Mouse (Mus musculus) brown adipose tissue, adult 24 weeks (tissue): ENCODE results near the gene Rnf150. TPM values are rescaled to one million over a fixed set of nuclear protein-coding genes. Genes with fewer than 3 reads are reported as not detected.

Experiments used
- H3K27ac ChIP-seq: fragments of 200-500 bp; replicated peaks from 2 replicates; pipeline ENCODE4 v1.5.1; 2012; ENCODE audit warnings: low read depth, mild to moderate bottlenecking, low read length
- H3K4me1 ChIP-seq: fragments of 200-500 bp; 2 replicates; pipeline ENCODE4 v1.6.1; 2012; ENCODE audit warnings: low read length, mixed read lengths; ENCODE audit not compliant: control insufficient read depth, insufficient read depth, insufficient read length
- H3K4me3 ChIP-seq: fragments of 200-500 bp; 2 replicates; pipeline ENCODE4 v1.5.1; 2012; ENCODE audit warnings: low read depth, mild to moderate bottlenecking, low read length, moderate library complexity; ENCODE audit not compliant: insufficient read depth
- polyA plus RNA-seq: library from polyadenylated mRNA; stranded (reverse); fragments of >200 nt; gene quantifications from 2 replicates; pipeline ENCODE4 v1.2.4, GENCODE M21; 2012; ENCODE audit not compliant: missing spikeins, insufficient read depth, insufficient read length

The Rnf150 gene
- polyA plus RNA-seq, 1 experiment: 15.8 TPM

DNA sequence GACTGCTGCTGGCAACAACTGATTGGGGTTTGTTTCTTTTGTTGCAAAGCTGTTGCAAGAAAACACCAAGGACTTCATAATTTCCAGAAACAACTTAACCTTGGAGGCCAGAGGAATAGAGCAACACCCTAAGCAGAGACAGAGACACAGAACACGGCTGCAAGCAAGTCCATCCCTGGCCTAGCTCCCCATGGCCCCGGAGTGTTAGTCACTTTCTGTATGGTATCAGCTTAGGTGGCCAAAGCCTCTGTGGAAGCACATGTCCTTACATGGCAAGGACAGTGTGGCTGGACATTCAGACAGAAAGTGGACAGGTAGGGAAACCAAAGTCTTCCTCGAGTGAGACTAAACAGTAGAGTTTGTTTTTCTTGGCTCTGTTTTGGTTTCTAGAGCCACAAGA lies 44.1 kb downstream of the Rnf150 start:
- peaks cover 5% of the 10 kb centered on the region; the same call in 1 of the 2 replicates for H3K4me1 ChIP-seq
- no peak overlapping the region for H3K4me3 ChIP-seq
- H3K27ac ChIP-seq: peak overlapping the region; percentile 27

DNA sequence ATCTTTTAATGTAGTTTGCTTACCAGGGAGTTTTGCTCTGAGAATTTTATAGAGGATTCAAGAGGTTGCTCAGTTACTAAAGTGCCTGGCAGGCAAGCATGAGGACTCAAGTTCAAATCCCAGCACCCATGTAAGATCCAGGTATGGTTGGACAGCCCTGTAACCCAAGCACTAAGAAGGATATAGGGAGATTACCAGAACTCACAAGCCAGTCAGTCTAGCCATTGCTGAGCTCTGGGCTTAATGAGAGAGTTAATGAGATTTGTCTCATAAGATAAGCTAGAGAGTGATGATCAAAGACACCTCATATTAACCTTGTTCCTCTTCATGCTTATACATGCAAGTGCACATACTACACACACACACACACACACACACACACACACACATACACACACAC lies 48.3 kb downstream of the Rnf150 start:
- Histone ChIP-seq H3K27ac (no peak overlapping the region), H3K4me3 (no peak overlapping the region), H3K4me1 (peaks cover 5% of the 10 kb centered on the region; the same call in 1 of the 2 replicates)

DNA sequence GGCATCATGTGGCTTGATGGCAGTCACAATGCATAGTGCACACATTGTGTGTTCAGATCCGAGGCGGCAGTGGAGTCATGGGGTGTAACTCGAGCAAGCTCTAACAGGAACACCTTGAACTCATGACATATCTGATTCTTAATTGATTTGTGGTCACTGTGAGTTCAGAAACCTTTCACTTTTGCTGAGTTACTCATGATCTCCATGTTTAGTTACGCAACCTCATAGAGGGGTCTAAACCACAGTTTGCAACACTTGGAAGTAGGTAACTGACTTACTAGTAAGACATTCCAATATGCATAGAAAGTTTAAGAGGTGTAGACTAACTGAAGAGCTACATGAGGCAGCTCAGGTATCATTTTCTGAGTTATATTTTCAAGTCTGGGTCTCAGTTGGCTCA lies 49.1 kb downstream of the Rnf150 start:
- no peak overlapping the region for H3K27ac ChIP-seq
- no peak overlapping the region for H3K4me3 ChIP-seq
- peaks cover 2% of the 10 kb centered on the region; the same call in 1 of the 2 replicates for H3K4me1 ChIP-seq

DNA sequence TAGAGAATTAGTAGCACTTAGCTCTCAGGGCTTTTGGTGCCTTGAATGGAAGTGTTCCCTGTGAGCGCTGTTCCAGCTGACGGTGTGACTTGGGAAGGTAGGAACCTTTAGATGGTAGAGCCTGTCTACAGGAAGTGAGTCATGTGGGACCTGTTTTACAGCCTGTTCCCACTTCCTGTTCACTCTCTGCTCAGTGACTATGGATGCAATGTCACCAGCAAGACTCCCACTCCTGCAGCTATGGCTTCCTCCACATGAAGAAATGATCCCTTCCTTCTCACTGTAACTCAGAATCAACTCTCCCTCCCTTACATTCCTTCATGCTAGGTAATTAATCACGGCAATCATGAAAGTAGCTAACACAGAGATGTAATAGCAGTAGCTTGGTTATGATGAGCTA lies 51.4 kb downstream of the Rnf150 start:
- Histone ChIP-seq H3K4me3 (no peak overlapping the region), H3K27ac (no peak overlapping the region), H3K4me1 (peaks cover 5% of the 10 kb centered on the region)

DNA sequence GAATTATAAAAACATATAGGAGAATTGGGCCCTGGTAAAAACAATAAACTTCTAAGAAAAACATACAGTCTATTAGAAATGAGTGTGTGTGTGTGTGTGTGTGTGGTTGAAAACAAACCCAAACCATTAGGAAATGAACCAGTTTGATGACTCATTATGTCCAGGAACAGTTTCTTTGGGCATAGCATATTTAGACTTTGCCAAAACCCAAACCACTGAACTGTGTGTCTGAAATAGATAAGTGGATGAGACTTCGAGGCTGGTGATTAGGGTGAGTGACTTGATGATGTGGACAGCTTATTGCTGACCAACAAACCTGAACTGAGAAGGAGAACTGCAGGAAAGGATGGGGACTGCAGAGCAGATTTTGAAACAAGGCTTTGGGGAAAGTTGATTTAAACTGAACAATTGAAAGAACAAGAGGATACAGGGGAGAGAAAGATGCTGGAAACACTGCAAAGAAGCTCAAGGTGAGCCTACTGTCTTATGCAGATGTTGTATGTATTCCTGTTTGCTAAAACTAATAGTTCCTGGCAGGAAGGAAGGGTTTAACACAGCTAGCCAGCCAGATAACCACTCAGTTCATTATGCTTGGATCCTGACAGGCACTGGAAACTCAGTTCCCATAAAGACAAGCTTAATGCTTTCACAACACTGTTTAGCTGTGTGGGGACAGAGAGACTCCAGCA lies 53.8 kb downstream of the Rnf150 start:
- Histone ChIP-seq H3K4me1 (peaks cover 5% of the 10 kb centered on the region; the same call in 1 of the 2 replicates), H3K27ac (no peak overlapping the region), H3K4me3 (no peak overlapping the region)

DNA sequence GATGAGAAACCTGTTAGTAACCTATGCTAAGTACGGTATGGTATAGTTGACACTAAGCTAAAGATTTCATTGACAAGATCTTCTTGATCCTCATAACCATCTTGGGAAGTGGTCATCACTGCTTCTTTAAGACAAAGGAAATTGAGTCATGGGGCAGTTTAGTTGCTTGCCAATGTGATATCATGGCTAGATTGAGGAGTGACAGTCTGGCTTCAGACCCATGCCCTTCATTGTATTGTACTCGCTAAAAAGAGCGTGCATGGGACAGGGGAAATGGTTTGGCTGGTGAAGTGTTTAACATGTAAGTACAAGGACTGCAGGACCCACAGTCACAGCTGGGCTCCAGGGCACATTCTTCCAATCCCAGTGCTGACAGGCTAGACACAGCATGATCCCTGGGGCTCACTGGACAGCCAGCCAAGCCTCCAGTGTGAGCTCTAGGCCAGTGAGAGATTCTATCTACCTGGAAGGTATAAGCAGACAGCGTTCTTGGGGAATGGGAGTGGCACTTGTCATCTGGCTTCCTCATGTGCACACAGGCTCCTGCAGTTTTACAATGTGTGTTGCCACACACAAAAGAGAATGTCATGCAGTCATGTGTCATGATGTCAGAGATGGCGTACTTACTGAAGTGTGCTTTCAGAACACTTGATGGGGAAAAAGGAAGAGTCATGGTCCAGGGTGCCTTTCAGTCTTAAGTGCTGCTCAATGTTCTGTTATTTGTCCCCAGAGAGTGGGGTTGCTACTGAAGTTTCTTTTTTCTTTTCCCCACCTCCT lies 54.6 kb downstream of the Rnf150 start:
- Histone ChIP-seq H3K4me3 (no peak overlapping the region), H3K4me1 (peaks cover 5% of the 10 kb centered on the region; the same call in 1 of the 2 replicates), H3K27ac (no peak overlapping the region)

DNA sequence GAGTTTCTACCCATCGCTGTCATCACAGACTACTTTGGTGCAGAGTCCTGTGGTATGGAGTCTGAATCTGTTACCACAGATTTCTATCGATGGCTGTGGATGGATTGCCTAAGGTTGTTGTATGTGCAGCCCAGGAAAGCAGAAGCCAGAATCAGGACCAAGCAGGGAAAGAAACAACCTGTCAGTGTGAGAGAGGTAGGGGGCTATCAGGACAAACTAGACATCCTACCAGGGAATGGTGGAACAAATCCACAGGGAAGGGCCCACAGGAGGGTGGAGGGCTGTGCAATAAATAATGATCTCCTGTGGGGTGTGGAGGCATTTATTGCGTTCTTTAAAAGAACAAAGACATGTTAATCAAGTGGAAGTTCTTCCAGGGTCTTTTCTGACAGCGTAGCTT lies 56.5 kb downstream of the Rnf150 start:
- Histone ChIP-seq H3K27ac (no peak overlapping the region), H3K4me3 (no peak overlapping the region), H3K4me1 (peaks cover 5% of the 10 kb centered on the region; the same call in 1 of the 2 replicates)

DNA sequence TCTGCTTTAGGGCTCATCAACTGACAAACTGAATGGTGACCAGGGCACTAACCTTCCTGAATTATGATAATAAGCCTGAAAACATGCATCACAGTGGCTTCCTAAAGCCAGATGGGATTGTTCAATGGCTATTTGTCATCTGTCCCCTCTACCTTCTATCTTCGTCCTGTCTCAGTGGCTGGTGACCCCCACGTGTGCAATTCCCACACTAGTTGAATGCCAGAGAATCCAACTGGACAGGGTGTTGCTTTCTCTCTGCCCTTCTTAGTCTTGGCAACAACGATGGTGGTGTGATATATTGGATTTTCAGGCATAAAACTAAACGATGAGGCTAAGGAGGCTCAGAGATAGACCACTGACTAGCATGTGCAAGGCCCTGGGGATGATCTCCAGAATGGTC lies 57.0 kb downstream of the Rnf150 start:
- Histone ChIP-seq H3K4me1 (peaks cover 5% of the 10 kb centered on the region; the same call in 1 of the 2 replicates), H3K4me3 (no peak overlapping the region), H3K27ac (no peak overlapping the region)

DNA sequence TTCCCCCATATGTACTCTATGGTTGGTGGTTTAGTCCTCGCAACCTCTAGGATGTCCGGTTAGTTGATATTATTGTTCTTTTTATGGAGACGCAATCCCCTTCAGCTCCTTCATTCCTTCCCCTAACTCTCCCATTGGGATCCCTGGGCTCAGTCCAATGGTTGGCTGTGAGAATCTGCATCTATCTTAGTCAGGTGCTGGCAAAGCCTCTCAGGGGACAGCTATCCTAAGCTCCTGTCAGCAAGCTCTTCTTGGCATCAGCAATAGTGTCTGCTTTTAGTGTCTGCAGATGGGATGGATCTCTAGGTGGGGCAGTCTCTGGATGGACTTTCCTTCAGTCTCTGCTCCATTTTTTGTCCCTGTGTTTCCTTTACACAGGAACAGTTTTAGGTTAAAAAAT lies 62.1 kb downstream of the Rnf150 start:
- Histone ChIP-seq H3K4me1 (no peaks in the 10 kb centered on the region), H3K27ac (no peak overlapping the region), H3K4me3 (no peak overlapping the region)

DNA sequence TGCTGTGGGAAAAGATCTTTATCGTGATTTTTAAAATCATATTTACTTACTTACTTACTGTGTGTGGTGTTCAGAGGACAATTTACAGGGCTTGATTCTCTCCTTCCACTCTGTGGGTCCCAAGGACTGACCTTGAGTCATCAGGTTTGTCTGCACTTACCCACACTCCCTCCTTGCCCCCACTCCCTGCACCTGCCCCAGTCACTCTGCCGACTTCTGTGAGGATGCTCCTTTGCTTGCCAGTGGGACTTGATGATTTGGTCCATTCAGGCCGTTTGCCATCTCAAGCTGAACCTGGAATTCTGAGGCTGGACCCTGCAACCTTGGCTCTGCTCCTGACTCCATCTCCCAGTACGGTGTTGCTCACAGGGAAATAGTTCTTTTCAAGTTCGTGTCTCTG lies 63.4 kb downstream of the Rnf150 start:
- Histone ChIP-seq H3K27ac (no peak overlapping the region), H3K4me1 (no peaks in the 10 kb centered on the region), H3K4me3 (no peak overlapping the region)

DNA sequence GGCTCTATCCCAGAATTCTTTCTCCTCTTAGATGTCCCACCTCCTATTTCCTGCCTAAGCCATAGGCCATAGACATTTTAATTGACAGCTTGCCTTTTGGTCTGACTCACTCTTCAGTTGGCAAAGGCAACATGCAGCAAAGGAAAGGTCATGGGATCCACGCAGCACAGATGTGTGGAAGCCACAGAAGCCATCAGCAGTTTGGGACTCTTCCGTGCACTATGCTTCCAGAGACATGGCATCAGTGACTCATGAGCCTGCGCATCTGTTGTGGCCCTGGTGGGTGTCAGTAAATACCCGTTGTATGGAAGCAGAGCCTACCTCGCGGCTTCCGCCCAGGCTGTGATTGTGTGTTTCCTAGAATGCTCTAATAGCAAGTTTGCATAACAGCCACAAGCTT lies 68.4 kb downstream of the Rnf150 start:
- Histone ChIP-seq H3K4me1 (no peaks in the 10 kb centered on the region), H3K27ac (no peak overlapping the region), H3K4me3 (no peak overlapping the region)

DNA sequence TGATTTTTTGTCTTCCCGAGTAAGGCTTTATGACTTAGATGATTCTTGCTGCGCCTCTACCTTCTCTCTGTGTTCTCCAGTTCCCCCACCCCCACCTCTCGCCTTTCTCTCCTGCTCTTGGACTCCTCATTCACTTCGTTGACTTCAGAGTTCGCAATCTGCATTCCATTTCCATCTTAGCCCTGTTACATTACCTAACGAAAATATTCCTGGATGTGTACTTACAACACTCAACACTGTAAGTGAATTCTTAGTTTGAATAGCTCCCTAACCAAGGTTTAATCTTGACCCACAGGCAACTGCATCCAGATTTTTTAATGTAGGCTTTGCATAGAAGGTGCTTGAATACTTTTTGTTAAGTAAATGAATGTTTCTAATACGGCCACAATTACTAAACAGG lies 73.0 kb downstream of the Rnf150 start:
- Histone ChIP-seq H3K4me1 (peaks cover 13% of the 10 kb centered on the region), H3K4me3 (no peak overlapping the region), H3K27ac (no peak overlapping the region)

DNA sequence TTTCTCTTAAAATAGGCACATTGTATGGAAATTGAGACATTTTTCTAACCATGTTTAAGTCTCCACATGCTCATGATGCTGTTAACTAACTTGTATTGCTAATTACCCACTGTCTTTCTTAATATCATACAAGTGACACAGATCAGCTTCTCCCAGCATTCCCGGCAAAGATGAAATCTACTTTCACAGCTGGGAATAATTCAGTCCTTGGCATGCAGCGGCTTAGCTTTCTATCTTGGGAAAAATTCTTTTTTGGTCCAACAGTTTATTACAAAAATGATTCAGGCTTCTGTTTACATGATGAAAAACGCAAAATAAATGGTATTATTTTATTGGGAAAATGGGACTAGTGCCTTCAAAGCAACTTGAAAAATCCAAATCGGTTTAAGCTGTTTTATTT lies 73.7 kb downstream of the Rnf150 start:
- no peak overlapping the region for H3K27ac ChIP-seq

DNA sequence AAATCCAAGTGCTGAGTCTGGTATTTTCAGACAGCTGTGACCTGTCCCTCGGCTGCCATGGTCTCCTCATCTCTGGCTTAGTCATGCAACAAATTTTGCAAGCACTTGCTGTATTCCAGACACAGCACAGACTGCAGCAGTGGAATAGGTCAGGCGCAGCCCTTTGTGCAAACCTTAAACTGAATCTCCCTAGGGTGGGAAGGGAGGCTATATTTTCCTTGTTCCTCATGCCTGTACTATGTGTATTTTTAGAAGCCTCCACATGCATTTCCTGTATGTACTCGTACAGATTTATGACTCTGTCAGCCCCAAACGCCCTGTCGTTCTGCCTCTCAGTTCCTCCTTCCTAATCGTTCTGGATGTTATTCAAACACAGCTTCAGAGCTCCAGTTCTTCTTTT lies 76.8 kb downstream of the Rnf150 start:
- Histone ChIP-seq H3K4me3 (no peak overlapping the region), H3K4me1 (peaks cover 18% of the 10 kb centered on the region), H3K27ac (peak overlapping the region; percentile 74)

More for the DNA sequence above, 73.7 kb downstream of the Rnf150 start:
- Histone ChIP-seq H3K4me3 (no peak overlapping the region), H3K4me1 (peaks cover 13% of the 10 kb centered on the region)

DNA sequence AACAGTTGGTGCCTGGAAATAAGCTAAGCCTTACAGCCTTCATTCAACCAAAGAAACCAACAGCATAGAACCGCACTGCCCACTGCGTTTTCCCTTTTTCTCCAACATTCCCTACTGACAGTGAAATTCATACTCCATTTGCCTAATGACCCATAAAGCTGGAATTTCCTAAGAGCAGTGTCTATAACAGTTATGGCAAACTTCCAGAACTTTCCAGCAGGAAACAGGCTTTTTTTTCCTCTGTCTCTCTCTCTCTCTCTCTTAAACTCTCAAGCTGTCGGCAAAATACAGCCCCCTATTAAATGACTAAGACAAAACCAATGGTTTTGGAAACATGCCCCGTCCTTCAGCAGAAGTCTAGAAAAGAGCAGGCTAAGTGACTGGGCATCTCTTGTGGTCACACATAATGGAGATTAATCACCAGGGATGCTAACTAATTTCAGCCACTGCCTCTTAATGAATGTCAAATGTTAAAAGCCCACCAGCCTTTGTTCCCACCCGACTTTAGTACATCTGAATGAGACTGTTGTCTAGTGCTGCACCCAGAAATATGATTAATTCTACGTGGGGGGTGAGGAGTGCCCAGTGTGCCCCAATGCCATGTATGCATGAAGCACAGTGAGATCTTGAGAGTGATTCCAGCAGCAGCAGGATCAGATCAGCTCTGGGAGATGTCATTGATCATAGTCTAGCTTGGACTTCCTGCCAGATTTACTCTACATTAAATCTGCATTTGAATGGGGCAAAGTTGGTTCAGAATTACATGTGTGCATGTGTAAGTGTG lies 80.3 kb downstream of the Rnf150 start:
- H3K27ac ChIP-seq: no peak overlapping the region; the same call in 1 of the 2 replicates

More for the DNA sequence above, 80.3 kb downstream of the Rnf150 start:
- H3K4me3 ChIP-seq: no peak overlapping the region
- peaks cover 15% of the 10 kb centered on the region for H3K4me1 ChIP-seq
